Mouse (Mus musculus): Measurements from ENCODE around the gene Fcho2. TPM values are rescaled to one million over a fixed set of nuclear protein-coding genes. Genes with fewer than 3 reads are reported as not detected.

Fcho2 gene
- polyA plus RNA-seq, 1 experiment from 2014 or later, result 34.1 TPM

- Histone ChIP-seq H3K36me3 (peaks cover 49% of the 10 kb centered on the region), H3K27ac (no peak overlapping the region), H3K4me3 (no peak overlapping the region), H3K4me1 (no peaks in the 10 kb centered on the region), H3K27me3 (ENCODE audit: low read depth, poor library complexity, severe bottlenecking) (no peaks in the 10 kb centered on the region), H3K9me3 (replicated peaks) (no peaks in the 10 kb centered on the region)
- WGBS, result 93% methylated on average over 1 of the region's 1 CpGs
- DNase-seq (ENCODE audit: low spot score), result no peak
These were observed 23.6 kb downstream of the Fcho2 start for GRCm38 (mm10) chr13:98791693-98792092.

- peaks cover 55% of the 10 kb centered on the region for H3K36me3 ChIP-seq
- H3K9me3 ChIP-seq (replicated peaks), result no peaks in the 10 kb centered on the region
- H3K4me1 ChIP-seq, result no peaks in the 10 kb centered on the region
- DNase-seq (ENCODE audit: low spot score), result no peak
- WGBS, result 91% methylated on average over 5 of the region's 5 CpGs
- H3K27ac ChIP-seq, result no peak overlapping the region
- no peak overlapping the region for H3K4me3 ChIP-seq
- no peaks in the 10 kb centered on the region for H3K27me3 ChIP-seq (ENCODE audit: low read depth, poor library complexity, severe bottlenecking)
These were observed 28.1 kb downstream of the Fcho2 start for GRCm38 (mm10) chr13:98786970-98787685.

DNA sequence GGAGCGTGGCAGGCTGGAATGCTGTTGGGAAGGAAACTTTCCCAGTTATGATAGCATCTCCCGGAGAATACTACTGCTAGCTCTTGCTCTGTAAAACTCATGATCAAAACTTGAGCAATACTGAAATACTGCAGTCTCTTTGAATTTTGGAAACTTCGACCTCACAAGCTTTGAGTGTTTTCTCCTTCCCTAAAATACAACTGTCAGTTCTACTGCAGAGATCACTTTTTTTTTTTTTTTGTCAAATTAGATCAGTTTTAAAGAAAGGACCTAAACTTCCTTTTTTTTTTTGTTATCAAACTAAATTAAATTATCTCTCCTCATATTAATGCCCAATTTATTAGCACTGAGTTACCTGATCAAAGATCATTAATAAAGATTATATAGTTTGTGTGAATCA lies 37.3 kb downstream of the Fcho2 start:
- Histone ChIP-seq H3K4me3 (no peak overlapping the region), H3K9me3 (replicated peaks) (no peaks in the 10 kb centered on the region), H3K4me1 (no peaks in the 10 kb centered on the region), H3K27me3 (ENCODE audit: low read depth, poor library complexity, severe bottlenecking) (no peaks in the 10 kb centered on the region), H3K27ac (no peak overlapping the region), H3K36me3 (peaks cover 68% of the 10 kb centered on the region)
- no peak for DNase-seq (ENCODE audit: low spot score)
- WGBS, result 98% methylated on average over 3 of the region's 3 CpGs

- no peaks in the 10 kb centered on the region for H3K4me1 ChIP-seq
- no peaks in the 10 kb centered on the region for H3K27me3 ChIP-seq (ENCODE audit: low read depth, poor library complexity, severe bottlenecking)
- H3K9me3 ChIP-seq (replicated peaks), result no peaks in the 10 kb centered on the region
- H3K27ac ChIP-seq, result no peak overlapping the region
- H3K36me3 ChIP-seq, result peaks cover 30% of the 10 kb centered on the region
- no peak overlapping the region for H3K4me3 ChIP-seq
- WGBS, result 93% methylated on average over 2 of the region's 2 CpGs
- DNase-seq (ENCODE audit: low spot score), result no peak
These were observed 43.8 kb downstream of the Fcho2 start for GRCm38 (mm10) chr13:98771484-98771883.

- Histone ChIP-seq H3K36me3 (peaks cover 7% of the 10 kb centered on the region), H3K9me3 (replicated peaks) (no peaks in the 10 kb centered on the region), H3K4me3 (no peak overlapping the region), H3K4me1 (no peaks in the 10 kb centered on the region), H3K27me3 (ENCODE audit: low read depth, poor library complexity, severe bottlenecking) (no peaks in the 10 kb centered on the region), H3K27ac (no peak overlapping the region)
- WGBS, result 88% methylated on average over 4 of the region's 4 CpGs
- DNase-seq (ENCODE audit: low spot score), result no peak
These were observed 46.9 kb downstream of the Fcho2 start for GRCm38 (mm10) chr13:98768329-98768728.

DNA sequence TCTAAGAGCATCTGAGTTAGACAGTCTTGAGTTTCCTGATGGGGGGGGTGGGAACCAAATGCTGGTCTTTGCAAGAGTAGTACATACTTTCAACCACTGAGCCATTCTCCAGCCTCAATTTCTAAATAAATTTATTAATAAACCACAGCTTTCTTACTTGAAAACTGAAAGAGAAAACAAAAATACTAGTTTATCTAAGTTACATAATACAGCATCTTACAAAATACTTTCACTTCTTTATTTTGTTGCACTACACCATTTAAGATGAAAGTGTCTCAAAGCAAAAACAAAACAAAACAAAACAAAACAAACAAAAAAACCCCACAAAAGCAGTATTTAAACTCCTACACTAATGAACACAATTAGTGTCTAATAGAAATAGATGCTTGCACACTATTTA lies 53.5 kb downstream of the Fcho2 start:
- no peaks in the 10 kb centered on the region for H3K9me3 ChIP-seq (replicated peaks)
- no peak overlapping the region for H3K27ac ChIP-seq
- H3K4me3 ChIP-seq, result no peak overlapping the region
- no peaks in the 10 kb centered on the region for H3K27me3 ChIP-seq (ENCODE audit: low read depth, poor library complexity, severe bottlenecking)
- H3K4me1 ChIP-seq, result no peaks in the 10 kb centered on the region
- peaks cover 26% of the 10 kb centered on the region for H3K36me3 ChIP-seq
- no peak for DNase-seq (ENCODE audit: low spot score)

DNA sequence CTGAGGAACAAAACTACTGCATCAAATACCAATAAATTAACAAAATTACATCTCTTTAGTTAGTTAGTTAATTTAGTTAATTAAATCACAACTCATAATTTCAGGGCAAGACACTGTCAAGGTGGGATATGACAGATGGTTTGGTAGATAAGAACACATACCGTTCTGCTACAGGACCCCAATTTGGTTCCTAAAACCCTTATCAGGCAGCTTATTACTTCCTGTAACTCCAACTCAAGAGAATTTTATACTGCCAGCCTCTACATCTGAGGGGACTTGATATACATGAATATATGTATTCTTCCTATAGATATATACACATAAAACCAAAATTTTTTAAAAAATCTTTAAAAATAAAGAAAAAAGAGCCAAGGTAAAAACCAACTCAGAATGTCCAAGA lies 59.4 kb downstream of the Fcho2 start:
- Histone ChIP-seq H3K27ac (no peak overlapping the region), H3K4me1 (no peaks in the 10 kb centered on the region), H3K4me3 (no peak overlapping the region), H3K9me3 (replicated peaks) (no peaks in the 10 kb centered on the region), H3K36me3 (peaks cover 34% of the 10 kb centered on the region), H3K27me3 (ENCODE audit: low read depth, poor library complexity, severe bottlenecking) (no peaks in the 10 kb centered on the region)
- 93% methylated on average over 1 of the region's 1 CpGs for WGBS
- no peak for DNase-seq (ENCODE audit: low spot score)

GRCm38 (mm10) chr13:98744679-98745078 lies 70.6 kb downstream of the Fcho2 start:
- Histone ChIP-seq H3K36me3 (peaks cover 75% of the 10 kb centered on the region), H3K4me1 (no peaks in the 10 kb centered on the region), H3K4me3 (no peak overlapping the region), H3K27me3 (ENCODE audit: low read depth, poor library complexity, severe bottlenecking) (no peaks in the 10 kb centered on the region), H3K27ac (no peak overlapping the region), H3K9me3 (replicated peaks) (no peaks in the 10 kb centered on the region)
- no peak for DNase-seq (ENCODE audit: low spot score)
- 86% methylated on average over 1 of the region's 1 CpGs for WGBS

DNA sequence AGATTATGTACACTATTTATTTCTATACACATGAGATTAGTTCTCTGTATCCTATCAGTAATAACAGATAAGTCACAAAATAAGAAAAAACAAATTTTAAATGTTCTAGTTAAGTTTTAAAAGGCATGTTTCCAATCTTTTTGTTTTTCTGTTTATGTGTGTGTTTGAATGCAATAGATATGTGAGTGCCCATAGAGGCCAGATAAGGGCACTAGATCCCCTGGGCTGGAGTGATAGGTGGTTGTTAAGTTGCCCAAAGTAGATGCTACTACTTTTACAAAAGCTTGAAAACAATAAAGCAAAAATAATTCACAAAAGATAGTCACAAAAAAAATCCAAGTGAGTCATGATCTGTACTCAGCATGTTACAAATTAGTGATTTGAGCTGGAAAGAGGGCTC lies 71.4 kb downstream of the Fcho2 start:
- H3K4me1 ChIP-seq, result no peaks in the 10 kb centered on the region
- H3K27me3 ChIP-seq (ENCODE audit: low read depth, poor library complexity, severe bottlenecking), result no peaks in the 10 kb centered on the region
- no peak overlapping the region for H3K4me3 ChIP-seq
- no peaks in the 10 kb centered on the region for H3K9me3 ChIP-seq (replicated peaks)
- peaks cover 75% of the 10 kb centered on the region for H3K36me3 ChIP-seq
- no peak overlapping the region for H3K27ac ChIP-seq
- no peak for DNase-seq (ENCODE audit: low spot score)

DNA sequence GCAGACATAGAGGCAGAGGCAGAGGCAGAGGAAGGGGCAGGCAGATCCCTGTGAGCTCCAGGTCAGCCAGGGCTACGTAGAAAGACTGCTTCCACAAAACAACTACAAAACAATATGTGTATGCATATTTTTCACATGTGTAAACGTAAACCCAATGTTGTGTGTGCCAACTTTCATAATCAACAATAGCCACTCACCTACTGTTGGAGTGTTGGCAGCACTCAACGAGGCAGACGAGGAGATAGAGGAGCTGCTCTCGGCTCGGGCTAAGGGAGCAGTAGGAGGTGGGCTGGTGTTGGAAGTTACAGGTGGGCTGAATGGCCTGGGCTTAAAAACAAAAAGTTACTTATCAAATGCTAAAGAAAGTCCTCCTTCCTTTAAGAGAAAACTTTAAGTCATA lies 72.0 kb downstream of the Fcho2 start:
- H3K27ac ChIP-seq, result no peak overlapping the region
- H3K4me1 ChIP-seq, result no peaks in the 10 kb centered on the region
- no peaks in the 10 kb centered on the region for H3K9me3 ChIP-seq (replicated peaks)
- H3K4me3 ChIP-seq, result no peak overlapping the region
- peaks cover 73% of the 10 kb centered on the region for H3K36me3 ChIP-seq
- 95% methylated on average over 6 of the region's 6 CpGs for WGBS
- H3K27me3 ChIP-seq (ENCODE audit: low read depth, poor library complexity, severe bottlenecking), result no peaks in the 10 kb centered on the region
- DNase-seq (ENCODE audit: low spot score), result no peak

GRCm38 (mm10) chr13:98738213-98738612 lies 77.0 kb downstream of the Fcho2 start:
- Histone ChIP-seq H3K27ac (no peak overlapping the region), H3K4me1 (no peaks in the 10 kb centered on the region), H3K9me3 (replicated peaks) (no peaks in the 10 kb centered on the region), H3K36me3 (peaks cover 54% of the 10 kb centered on the region), H3K4me3 (no peak overlapping the region), H3K27me3 (ENCODE audit: low read depth, poor library complexity, severe bottlenecking) (no peaks in the 10 kb centered on the region)
- 96% methylated on average over 2 of the region's 2 CpGs for WGBS
- DNase-seq (ENCODE audit: low spot score), result no peak

- Histone ChIP-seq H3K9me3 (replicated peaks) (no peaks in the 10 kb centered on the region), H3K4me1 (no peaks in the 10 kb centered on the region), H3K27ac (no peak overlapping the region), H3K36me3 (peaks cover 69% of the 10 kb centered on the region), H3K27me3 (ENCODE audit: low read depth, poor library complexity, severe bottlenecking) (no peaks in the 10 kb centered on the region), H3K4me3 (no peak overlapping the region)
- DNase-seq (ENCODE audit: low spot score), result no peak
- WGBS, result 72% methylated on average over 3 of the region's 3 CpGs
These were observed 82.0 kb downstream of the Fcho2 start for GRCm38 (mm10) chr13:98733292-98733691.

- H3K27ac ChIP-seq, result no peak overlapping the region
- WGBS, result 72% methylated on average over 1 of the region's 1 CpGs
- DNase-seq (ENCODE audit: low spot score), result no peak
- peaks cover 88% of the 10 kb centered on the region for H3K36me3 ChIP-seq
- no peak overlapping the region for H3K4me3 ChIP-seq
- H3K27me3 ChIP-seq (ENCODE audit: low read depth, poor library complexity, severe bottlenecking), result no peaks in the 10 kb centered on the region
- no peaks in the 10 kb centered on the region for H3K9me3 ChIP-seq (replicated peaks)
- H3K4me1 ChIP-seq, result no peaks in the 10 kb centered on the region
These were observed 85.8 kb downstream of the Fcho2 start for GRCm38 (mm10) chr13:98729271-98730062.

Measured in limb, embryonic 10.5 days (tissue).